Mouse (Mus musculus) gastrocnemius, adult 8-10 months (tissue): ENCODE data around the gene Slc5a4b. TPM values are rescaled to one million over a fixed set of nuclear protein-coding genes. Genes with fewer than 3 reads are reported as not detected.

ENCODE experiments used
- microRNA-seq: library from miRNA; unstranded; fragments of <30 nt; microRNA quantifications from one replicate; pipeline ENCODE4 v1.2.0, GENCODE M21; 2022
- total RNA-seq, 4 experiments: library from RNA; stranded (reverse); gene quantifications; 2 replicates each; pipeline ENCODE4 v1.2.4; 2022

Slc5a4b gene
- total RNA-seq, 4 experiments from 2014 or later = not detected

Small RNA genes within 50 kb of the gene (microRNA-seq; reads per million reads assigned to microRNA genes)
- gene Mir6409 = not detected

Other genes with a start within 250 kb of the Slc5a4b start
- gene Derl3, start 217.5 kb downstream of the Slc5a4b start, total RNA-seq = 1 to 10 TPM in 1 of 4 experiments, not detected in 3; 1.1 TPM
- 10 to 100 TPM; 11.0 to 16.7 (median 11.5) TPM for gene Smarcb1, start 189.3 kb downstream of the Slc5a4b start, total RNA-seq
- gene Chchd10, start 177.8 kb downstream of the Slc5a4b start, total RNA-seq = 1,000 to 10,000 TPM; 1,130 to 1,571 (median 1,273) TPM
- 1 to 10 TPM in 3 of 4 experiments, under 1 TPM in 1; 0.77 to 2.3 (median 1.4) TPM for gene Mmp11, start 174.5 kb downstream of the Slc5a4b start, total RNA-seq
- gene Gm867, start 170.3 kb downstream of the Slc5a4b start, total RNA-seq = not detected
- gene Vpreb3, start 167.9 kb downstream of the Slc5a4b start, total RNA-seq = not detected
- gene Gm5134, start 156.4 kb downstream of the Slc5a4b start, total RNA-seq = not detected
- gene Zfp280b, start 78.3 kb downstream of the Slc5a4b start, total RNA-seq = 10 to 100 TPM in 1 of 4 experiments, 1 to 10 TPM in 3; 7.9 to 11.0 (median 9.2) TPM
- gene Slc5a4a, start 36.5 kb upstream of the Slc5a4b start, total RNA-seq = not detected
- gene Prmt2, start 126.9 kb upstream of the Slc5a4b start, total RNA-seq = 1 to 10 TPM; 2.1 to 3.3 (median 3.0) TPM
- gene S100b, start 142.9 kb upstream of the Slc5a4b start, total RNA-seq = 1 to 10 TPM; 1.2 to 3.0 (median 2.4) TPM
- gene Dip2a, start 234.3 kb upstream of the Slc5a4b start, total RNA-seq = 1 to 10 TPM; 2.6 to 4.3 (median 2.8) TPM